Mouse (Mus musculus): Measurements from ENCODE around the gene Hist1h2br.
"Not testable (repeated sequence)": the region's sequence is repeated elsewhere in the genome, so short reads cannot be mapped to it uniquely, and the experiment has no call there.

GRCm38 (mm10) chr13:21810073-21810472, 23.5 kb upstream of the Hist1h2br start, which contains the start of the genes Hist1h2bq and Hist1h2ao:
- TF ChIP-seq CTCF (IDR thresholded peaks at IDR 0.05; ENCODE audit: low read depth, low read length); TAL1 (conservative IDR thresholded peaks at IDR 0.05; ENCODE audit: low read depth, low read length); GATA1 (IDR thresholded peaks at IDR 0.05; ENCODE audit: borderline replicate concordance, low read length): not testable (repeated sequence)
